Mouse (Mus musculus): ENCODE measurements around the gene Tln1. TPM values are rescaled to one million over a fixed set of nuclear protein-coding genes. Genes with fewer than 3 reads are reported as not detected.
A peak's percentile ranks its signal among the peaks of the same experiment; 100 is the strongest.

The Tln1 gene
- polyA plus RNA-seq, 1 experiment from 2014 or later: 70.5 TPM

- peaks cover 41% of the 10 kb centered on the region for H3K36me3 ChIP-seq
- H3K4me2 ChIP-seq: no peak overlapping the region
- 75% methylated on average over 2 of the region's 2 CpGs for WGBS
These were observed 12.9 kb upstream of the Tln1 start for GRCm38 (mm10) chr4:43575356-43575755.

GRCm38 (mm10) chr4:43573561-43573960, 11.1 kb upstream of the Tln1 start:
- H3K4me2 ChIP-seq: no peak overlapping the region
- H3K27me3 ChIP-seq: no peaks in the 10 kb centered on the region
- no peak overlapping the region for H3K9ac ChIP-seq
- H3K9me3 ChIP-seq: no peaks in the 10 kb centered on the region
- WGBS: 86% methylated on average over 4 of the region's 4 CpGs
- H3K27ac ChIP-seq: no peak overlapping the region
- H3K4me1 ChIP-seq: peaks cover 26% of the 10 kb centered on the region
- no peak overlapping the region for H3K4me3 ChIP-seq
- peaks cover 57% of the 10 kb centered on the region for H3K36me3 ChIP-seq
- no peak for ATAC-seq (ENCODE audit: insufficient number of reproducible peaks, low FRiP score, low TSS enrichment, low read depth)

More at GRCm38 (mm10) chr4:43575356-43575755, 12.9 kb upstream of the Tln1 start:
- Histone ChIP-seq H3K27me3 (no peaks in the 10 kb centered on the region), H3K4me1 (peaks cover 38% of the 10 kb centered on the region), H3K9ac (no peak overlapping the region), H3K4me3 (no peak overlapping the region), H3K9me3 (no peaks in the 10 kb centered on the region), H3K27ac (no peak overlapping the region)
- ATAC-seq (ENCODE audit: insufficient number of reproducible peaks, low FRiP score, low TSS enrichment, low read depth): no peak

- H3K9me3 ChIP-seq: no peaks in the 10 kb centered on the region
- H3K27ac ChIP-seq: no peak overlapping the region
- no peak overlapping the region for H3K9ac ChIP-seq
- 80% methylated on average over 6 of the region's 6 CpGs for WGBS
- no peak overlapping the region for H3K4me2 ChIP-seq
- peaks cover 9% of the 10 kb centered on the region for H3K4me1 ChIP-seq
- no peak for ATAC-seq (ENCODE audit: insufficient number of reproducible peaks, low FRiP score, low TSS enrichment, low read depth)
- no peaks in the 10 kb centered on the region for H3K27me3 ChIP-seq
- no peak overlapping the region for H3K4me3 ChIP-seq
- peaks cover 78% of the 10 kb centered on the region for H3K36me3 ChIP-seq
These were observed 9.0 kb upstream of the Tln1 start for GRCm38 (mm10) chr4:43571395-43572045.

- H3K36me3 ChIP-seq: peaks cover 84% of the 10 kb centered on the region
- H3K27ac ChIP-seq: no peak overlapping the region
- no peak for ATAC-seq (ENCODE audit: insufficient number of reproducible peaks, low FRiP score, low TSS enrichment, low read depth)
- H3K4me3 ChIP-seq: no peak overlapping the region
- H3K4me1 ChIP-seq: peaks cover 13% of the 10 kb centered on the region
- no peaks in the 10 kb centered on the region for H3K9me3 ChIP-seq
- H3K4me2 ChIP-seq: no peak overlapping the region
- no peak overlapping the region for H3K9ac ChIP-seq
- no peaks in the 10 kb centered on the region for H3K27me3 ChIP-seq
- WGBS: 92% methylated on average over 9 of the region's 9 CpGs
These were observed 4.6 kb upstream of the Tln1 start for GRCm38 (mm10) chr4:43567140-43567539.

GRCm38 (mm10) chr4:43564231-43564630, 1.7 kb upstream of the Tln1 start:
- ATAC-seq (ENCODE audit: insufficient number of reproducible peaks, low FRiP score, low TSS enrichment, low read depth): no peak
- Histone ChIP-seq H3K4me2 (no peak overlapping the region), H3K4me1 (peaks cover 32% of the 10 kb centered on the region), H3K27ac (no peak overlapping the region), H3K4me3 (no peak overlapping the region; the same call in 1 of the 2 replicates), H3K9me3 (no peaks in the 10 kb centered on the region), H3K36me3 (peaks cover 55% of the 10 kb centered on the region), H3K9ac (no peak overlapping the region), H3K27me3 (no peaks in the 10 kb centered on the region)
- WGBS: 47% methylated on average over 2 of the region's 2 CpGs

- Histone ChIP-seq H3K4me1 (peaks cover 39% of the 10 kb centered on the region), H3K4me3 (peak overlapping the region; percentile 70), H3K27ac (0 out of 2 replicates have a peak overlapping the region, but pooled peaks have one; percentile 99), H3K4me2 (peak overlapping the region; percentile 75), H3K9ac (no peak overlapping the region), H3K9me3 (no peaks in the 10 kb centered on the region), H3K27me3 (no peaks in the 10 kb centered on the region), H3K36me3 (peaks cover 48% of the 10 kb centered on the region)
- WGBS: 86% methylated on average over 4 of the region's 4 CpGs
- ATAC-seq (ENCODE audit: insufficient number of reproducible peaks, low FRiP score, low TSS enrichment, low read depth): no peak
These were observed 1.0 kb upstream of the Tln1 start for GRCm38 (mm10) chr4:43563601-43563875.

- WGBS: 7% methylated on average over 22 of the region's 22 CpGs
- ATAC-seq (ENCODE audit: insufficient number of reproducible peaks, low FRiP score, low TSS enrichment, low read depth): no peak
- H3K27me3 ChIP-seq: no peaks in the 10 kb centered on the region
These were observed 494 bp upstream of the Tln1 start for GRCm38 (mm10) chr4:43562769-43563600.

GRCm38 (mm10) chr4:43561436-43561996, 975 bp downstream of the Tln1 start:
- ATAC-seq (ENCODE audit: insufficient number of reproducible peaks, low FRiP score, low TSS enrichment, low read depth): no peak; the same call in 1 of the 2 replicates
- H3K36me3 ChIP-seq: peaks cover 42% of the 10 kb centered on the region
- H3K27me3 ChIP-seq: no peaks in the 10 kb centered on the region
- peak overlapping the region; percentile 70 for H3K4me3 ChIP-seq
- H3K4me2 ChIP-seq: peak overlapping the region; percentile 75
- peak overlapping the region; percentile 99 for H3K27ac ChIP-seq
- 2% methylated on average over 16 of the region's 16 CpGs for WGBS
- H3K9me3 ChIP-seq: no peaks in the 10 kb centered on the region
- H3K4me1 ChIP-seq: peaks cover 51% of the 10 kb centered on the region
- H3K9ac ChIP-seq: peak overlapping the region; percentile 89

More at GRCm38 (mm10) chr4:43562769-43563600, 494 bp upstream of the Tln1 start:
- Histone ChIP-seq H3K9ac (peak overlapping the region; percentile 89), H3K4me2 (peak overlapping the region; percentile 75), H3K9me3 (no peaks in the 10 kb centered on the region), H3K27ac (peak overlapping the region; percentile 99), H3K4me1 (peaks cover 44% of the 10 kb centered on the region), H3K36me3 (peaks cover 43% of the 10 kb centered on the region), H3K4me3 (peak overlapping the region; percentile 70)

- Histone ChIP-seq H3K4me1 (peaks cover 51% of the 10 kb centered on the region), H3K9me3 (no peaks in the 10 kb centered on the region), H3K4me3 (peak overlapping the region; percentile 70), H3K36me3 (peaks cover 42% of the 10 kb centered on the region), H3K27me3 (no peaks in the 10 kb centered on the region), H3K4me2 (peak overlapping the region; percentile 75), H3K9ac (0 out of 2 replicates have a peak overlapping the region, but pooled peaks have one; percentile 37), H3K27ac (peak overlapping the region; percentile 99)
- no peak for ATAC-seq (ENCODE audit: insufficient number of reproducible peaks, low FRiP score, low TSS enrichment, low read depth)
- WGBS: 14% methylated on average over 2 of the region's 2 CpGs
These were observed 1.5 kb downstream of the Tln1 start for GRCm38 (mm10) chr4:43560976-43561375.

- peaks cover 42% of the 10 kb centered on the region for H3K36me3 ChIP-seq
- ATAC-seq (ENCODE audit: insufficient number of reproducible peaks, low FRiP score, low TSS enrichment, low read depth): no peak
- H3K27me3 ChIP-seq: no peaks in the 10 kb centered on the region
- peak overlapping the region; percentile 75 for H3K4me2 ChIP-seq
- WGBS: 43% methylated on average over 6 of the region's 6 CpGs
- no peaks in the 10 kb centered on the region for H3K9me3 ChIP-seq
- peaks cover 51% of the 10 kb centered on the region for H3K4me1 ChIP-seq
- no peak overlapping the region for H3K9ac ChIP-seq
- H3K27ac ChIP-seq: 0 out of 2 replicates have a peak overlapping the region, but pooled peaks have one; percentile 38
- H3K4me3 ChIP-seq: peak overlapping the region; percentile 70
These were observed 2.3 kb downstream of the Tln1 start for GRCm38 (mm10) chr4:43560243-43560611.

GRCm38 (mm10) chr4:43559519-43560242, 2.8 kb downstream of the Tln1 start:
- H3K9ac ChIP-seq: peak overlapping the region; percentile 18; the same call in 1 of the 2 replicates
- no peak for ATAC-seq (ENCODE audit: insufficient number of reproducible peaks, low FRiP score, low TSS enrichment, low read depth)
- peaks cover 51% of the 10 kb centered on the region for H3K4me1 ChIP-seq
- H3K36me3 ChIP-seq: peaks cover 42% of the 10 kb centered on the region
- 66% methylated on average over 13 of the region's 13 CpGs for WGBS
- peak overlapping the region; percentile 70 for H3K4me3 ChIP-seq
- no peaks in the 10 kb centered on the region for H3K27me3 ChIP-seq
- H3K4me2 ChIP-seq: peak overlapping the region; percentile 75
- peak overlapping the region; percentile 38; the same call in 1 of the 2 replicates for H3K27ac ChIP-seq
- H3K9me3 ChIP-seq: no peaks in the 10 kb centered on the region

Measured in limb, embryonic 15.5 days (tissue).